Mouse (Mus musculus) heart, postnatal 4 days (tissue): ENCODE data around the gene Fam13c. TPM values are rescaled to one million over a fixed set of nuclear protein-coding genes. Genes with fewer than 3 reads are reported as not detected.
"Not testable (repeated sequence)": the region's sequence is repeated elsewhere in the genome, so short reads cannot be mapped to it uniquely, and the experiment has no call there.

ENCODE experiments used
- DNase-seq: peaks from one replicate; pipeline ENCODE4 v3.0.0; 2021
- total RNA-seq, 2 experiments: library from RNA; stranded (reverse); gene quantifications; 2 replicates each; pipeline ENCODE4 v1.2.3; 2021

Fam13c gene
- 1 to 10 TPM; 7.2 to 8.2 TPM for total RNA-seq

GRCm38 (mm10) chr10:70439676-70440521 lies at the start of gene Fam13c:
TSS of gene Fam13c (plus strand) at chr10:70440481.
- DNase-seq: peak; percentile 30

GRCm38 (mm10) chr10:70395900-70396299 lies 44.4 kb upstream of the Fam13c start:
- DNase-seq: no peak

- DNase-seq: no peak
Observed at GRCm38 (mm10) chr10:70398224-70398623, 42.1 kb upstream of the Fam13c start.

DNA sequence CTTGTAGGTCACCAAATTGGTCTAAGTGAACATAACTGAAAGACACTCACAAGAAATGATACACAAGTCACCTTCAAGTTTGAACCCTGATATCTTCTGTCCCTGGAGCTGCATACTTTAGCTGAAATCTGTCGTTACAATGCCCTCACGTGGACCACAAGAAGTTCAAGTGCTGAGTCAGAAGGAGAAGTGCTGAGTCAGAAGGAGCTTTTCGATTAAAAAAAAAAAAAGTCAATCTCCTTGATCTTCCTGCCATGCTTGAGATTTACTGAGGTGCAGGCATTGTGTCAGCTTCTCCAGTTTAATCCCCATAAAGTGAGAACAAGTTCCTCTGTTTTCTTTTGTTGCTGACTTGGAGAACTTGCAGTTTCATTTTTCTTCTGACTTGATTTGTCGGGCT lies 38.3 kb upstream of the Fam13c start:
- no peak for DNase-seq

DNA sequence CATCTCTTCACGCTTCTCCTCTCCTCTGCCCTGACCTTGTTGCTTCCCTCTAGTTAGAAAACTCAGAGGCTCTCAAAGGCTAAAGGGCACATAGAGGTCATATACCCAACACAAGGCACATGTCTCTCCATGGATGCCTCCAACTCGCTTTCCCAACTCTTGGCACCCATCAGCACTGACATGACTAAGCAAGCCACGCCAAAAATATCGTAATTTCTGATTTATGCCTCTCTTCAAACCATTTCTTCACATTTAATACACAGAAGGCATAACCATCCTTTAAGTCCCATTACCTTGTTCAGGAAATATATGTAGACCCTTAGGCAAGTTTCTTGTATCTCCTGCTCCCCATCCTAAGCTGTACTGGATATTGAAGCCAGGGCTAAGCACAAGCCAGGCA lies 37.6 kb upstream of the Fam13c start:
- no peak for DNase-seq

- DNase-seq: no peak
Observed at GRCm38 (mm10) chr10:70417811-70418486, 22.3 kb upstream of the Fam13c start.

GRCm38 (mm10) chr10:70419282-70420264 lies 20.7 kb upstream of the Fam13c start:
- no peak for DNase-seq

DNA sequence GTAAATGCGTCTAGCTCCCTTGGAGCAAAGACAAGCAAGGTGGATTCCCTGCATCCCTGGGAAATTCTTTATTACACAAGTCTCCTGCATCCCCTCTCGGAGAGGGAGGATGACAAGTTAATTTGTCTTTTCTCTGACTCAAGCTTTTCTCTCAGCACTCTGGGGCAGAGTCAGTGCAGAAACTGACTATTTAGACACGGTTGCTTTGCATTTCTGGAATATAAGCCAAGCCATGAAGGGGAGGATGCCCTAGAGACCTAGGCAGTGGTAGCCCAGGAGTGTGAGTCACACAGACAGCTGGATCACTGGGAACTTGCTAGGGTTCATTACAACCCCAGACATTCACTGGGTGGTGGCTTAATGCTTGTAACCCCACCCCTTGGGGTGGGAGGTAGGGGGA lies 13.9 kb upstream of the Fam13c start:
- DNase-seq: peak; percentile 32

DNA sequence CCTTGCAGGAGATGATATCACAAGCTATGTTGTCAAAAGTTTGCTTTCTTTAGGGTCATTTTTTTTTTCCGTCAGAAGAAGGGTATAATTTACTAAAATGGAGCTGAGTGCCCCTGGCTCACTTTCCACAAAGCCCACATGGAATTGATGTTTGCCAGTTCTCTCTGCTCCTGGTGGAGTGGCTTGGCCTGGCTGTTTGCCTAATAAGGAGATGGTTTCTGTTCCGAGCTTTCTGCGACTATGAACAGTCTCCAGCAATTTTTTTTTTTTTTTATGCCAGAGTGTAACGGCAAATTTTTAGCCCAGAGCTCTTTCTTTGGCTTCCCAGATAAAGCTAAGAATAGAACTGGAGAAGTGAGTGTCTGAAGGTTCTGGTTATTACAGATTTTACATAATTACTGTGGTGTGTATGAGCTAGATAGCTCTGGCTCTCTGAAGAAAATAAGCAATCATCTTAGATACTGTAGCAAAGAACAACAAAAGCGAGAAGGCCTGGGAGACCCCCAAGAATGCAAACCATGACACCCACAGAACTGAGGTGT lies 12.1 kb upstream of the Fam13c start:
- no peak for DNase-seq

- no peak for DNase-seq
Observed at GRCm38 (mm10) chr10:70429341-70429740, 10.9 kb upstream of the Fam13c start.

GRCm38 (mm10) chr10:70433334-70433733 lies 6.9 kb upstream of the Fam13c start:
- no peak for DNase-seq

DNA sequence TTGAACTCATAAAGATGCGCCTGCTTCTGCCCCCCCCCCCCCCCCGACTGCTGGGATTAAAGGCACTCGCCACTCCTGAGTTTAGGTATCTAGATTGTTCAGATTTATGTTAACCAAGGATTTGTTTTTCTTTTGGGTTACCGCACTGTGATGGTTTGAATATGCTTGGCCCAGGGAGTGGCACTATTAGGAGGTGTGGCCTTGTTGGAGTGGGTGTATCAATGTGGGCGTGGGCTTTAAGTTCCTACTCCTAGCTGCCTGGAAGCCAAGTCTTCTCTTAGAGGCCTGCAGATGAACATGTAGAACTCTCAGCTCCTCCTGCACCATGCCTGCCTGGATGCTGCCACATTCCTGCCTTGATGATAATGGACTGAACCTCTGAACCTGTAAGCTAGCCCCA lies 6.5 kb upstream of the Fam13c start:
- DNase-seq: not testable (repeated sequence)

GRCm38 (mm10) chr10:70436656-70437055 lies 3.6 kb upstream of the Fam13c start:
- no peak for DNase-seq

- peak; percentile 78 for DNase-seq
Observed at GRCm38 (mm10) chr10:70437289-70437688, 3.0 kb upstream of the Fam13c start.

DNA sequence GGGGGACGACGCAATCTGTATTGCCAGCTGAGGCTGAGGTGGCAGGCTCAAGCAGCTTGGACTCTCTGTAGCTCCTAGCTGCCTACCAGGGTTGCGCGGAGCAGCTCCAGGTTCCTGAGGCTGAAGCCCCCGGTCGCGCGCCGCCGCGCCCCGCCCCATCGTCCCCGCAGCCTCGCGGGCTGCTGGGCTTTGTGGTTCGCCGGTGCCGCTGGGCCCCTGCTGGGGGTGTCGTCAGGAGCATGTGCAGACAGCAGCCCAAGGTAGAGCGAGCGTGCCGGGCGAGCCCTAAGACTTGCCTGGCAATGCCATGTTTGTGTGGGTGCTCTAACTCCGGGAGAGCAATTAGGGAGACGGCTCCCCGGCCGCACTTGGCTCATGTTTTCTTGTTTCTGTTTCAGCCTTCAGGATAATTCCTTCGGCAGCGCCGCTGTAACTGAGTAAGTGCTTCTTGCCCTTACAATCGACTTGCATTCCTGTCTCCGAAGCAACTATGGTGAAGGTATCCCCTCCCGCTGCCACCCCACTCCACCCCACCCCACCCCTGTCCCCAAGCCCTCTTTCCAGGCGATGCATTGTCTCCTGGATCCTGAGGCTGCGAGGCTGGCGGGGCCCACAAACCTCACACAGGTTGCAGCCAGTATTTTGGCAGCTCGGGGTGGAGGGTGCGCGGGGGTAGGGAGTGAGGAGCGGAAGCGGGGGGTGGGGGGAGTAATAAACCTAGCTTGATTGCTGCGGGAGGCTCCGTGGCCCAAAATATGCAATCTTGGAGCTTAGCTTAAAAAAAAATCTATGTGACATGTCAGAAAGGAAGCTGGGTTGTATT lies 569 bp downstream of the Fam13c start:
- peak; percentile 62 for DNase-seq

- no peak for DNase-seq
Observed at GRCm38 (mm10) chr10:70442156-70442555, 1.9 kb downstream of the Fam13c start.

DNA sequence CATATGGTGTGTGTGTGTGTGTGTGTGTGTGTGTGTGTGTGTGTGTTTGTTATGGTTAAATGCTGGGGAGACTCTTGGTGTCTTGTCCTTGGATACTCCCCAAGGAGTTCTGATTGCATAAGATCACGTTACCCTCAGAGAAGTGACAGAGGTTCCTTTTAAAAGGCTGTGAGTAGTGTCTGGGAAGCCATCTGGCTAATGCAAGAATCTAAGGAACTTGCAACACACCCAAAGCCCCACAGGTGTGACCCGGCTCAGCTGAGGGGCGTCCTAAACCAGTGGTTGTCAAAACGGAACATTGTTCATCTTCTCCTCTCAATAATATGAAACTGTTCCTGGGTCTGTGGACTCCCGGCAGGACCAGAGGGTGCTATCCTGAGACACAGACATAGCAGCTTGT lies 2.3 kb downstream of the Fam13c start:
- no peak for DNase-seq

- DNase-seq: no peak
Observed at GRCm38 (mm10) chr10:70447787-70448186, 7.5 kb downstream of the Fam13c start.

- no peak for DNase-seq
Observed at GRCm38 (mm10) chr10:70449206-70449605, 8.9 kb downstream of the Fam13c start.

DNA sequence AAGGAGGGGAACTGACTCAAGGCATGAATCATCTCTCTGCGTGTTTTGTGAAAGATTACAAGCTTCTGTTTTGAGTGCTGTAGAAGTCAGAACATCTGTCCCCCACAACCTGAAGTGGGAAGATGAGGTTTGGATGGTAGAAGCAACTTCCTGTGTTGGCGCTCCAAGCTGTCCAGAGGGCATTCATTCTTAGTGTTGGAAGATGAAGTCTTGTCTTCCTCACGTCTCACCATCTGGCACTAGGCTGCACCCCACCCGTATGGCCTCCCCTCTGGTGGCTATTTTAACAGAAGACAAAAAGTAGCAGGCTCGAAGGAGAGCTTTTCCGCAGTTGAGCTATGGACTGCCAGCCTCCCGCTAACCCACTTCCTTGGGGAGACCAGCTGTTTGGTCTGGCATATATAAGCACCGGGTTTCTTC lies 15.6 kb downstream of the Fam13c start:
- DNase-seq: no peak

- DNase-seq: no peak
Observed at GRCm38 (mm10) chr10:70458574-70459263, 18.4 kb downstream of the Fam13c start.
